Mouse (Mus musculus): ENCODE results near the gene Ccnl2. TPM values are rescaled to one million over a fixed set of nuclear protein-coding genes. Genes with fewer than 3 reads are reported as not detected.
A peak's percentile ranks its signal among the peaks of the same experiment; 100 is the strongest.
"Not testable (repeated sequence)": the region's sequence is repeated elsewhere in the genome, so short reads cannot be mapped to it uniquely, and the experiment has no call there.

Gene Ccnl2
- polyA plus RNA-seq, 1 experiment from 2014 or later, result 181 TPM

DNA sequence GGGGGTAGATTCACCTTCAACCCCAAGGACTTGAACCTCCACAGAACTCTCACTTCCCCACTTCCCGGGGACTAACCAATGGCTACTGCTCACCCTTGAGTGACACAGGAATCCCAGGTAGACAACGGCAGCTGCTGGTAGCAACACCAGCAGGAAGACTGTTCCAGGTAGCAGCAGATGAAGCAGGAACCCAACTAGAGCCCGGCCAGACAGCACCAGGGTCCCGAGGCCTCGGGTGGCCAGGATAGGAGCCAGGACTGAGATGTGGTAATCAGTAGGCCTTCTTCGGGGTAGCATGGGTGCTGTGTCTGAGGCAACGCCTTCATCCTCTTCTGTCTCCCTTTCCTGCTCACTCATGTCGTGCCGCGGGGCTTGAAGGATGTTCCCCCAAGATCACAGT is 27.0 kb upstream of the Ccnl2 start:
- no peak overlapping the region for H3K4me2 ChIP-seq (ENCODE audit: low read depth, severe bottlenecking)
- no peak overlapping the region for H3K27ac ChIP-seq (replicated peaks; ENCODE audit: low read depth, low read length)
- DNase-seq (ENCODE audit: low spot score) (no peak), ATAC-seq (ENCODE audit: insufficient number of reproducible peaks, low FRiP score, low TSS enrichment, low read depth) (no peak)
- no peaks in the 10 kb centered on the region for H3K36me3 ChIP-seq (ENCODE audit: control insufficient read depth, insufficient read depth, low read length)
- H3K9me3 ChIP-seq (ENCODE audit: control insufficient read depth, low read length), result no peaks in the 10 kb centered on the region
- no peak overlapping the region for H3K4me3 ChIP-seq (ENCODE audit: low read depth, low read length)
- H3K9ac ChIP-seq (ENCODE audit: low read length), result no peak overlapping the region
- no peaks in the 10 kb centered on the region for H3K27me3 ChIP-seq (ENCODE audit: control insufficient read depth, insufficient read depth, low read length)
- 86% methylated on average over 10 of the region's 10 CpGs for WGBS
- H3K4me1 ChIP-seq (ENCODE audit: control insufficient read depth, insufficient read depth, low read length), result no peaks in the 10 kb centered on the region

DNA sequence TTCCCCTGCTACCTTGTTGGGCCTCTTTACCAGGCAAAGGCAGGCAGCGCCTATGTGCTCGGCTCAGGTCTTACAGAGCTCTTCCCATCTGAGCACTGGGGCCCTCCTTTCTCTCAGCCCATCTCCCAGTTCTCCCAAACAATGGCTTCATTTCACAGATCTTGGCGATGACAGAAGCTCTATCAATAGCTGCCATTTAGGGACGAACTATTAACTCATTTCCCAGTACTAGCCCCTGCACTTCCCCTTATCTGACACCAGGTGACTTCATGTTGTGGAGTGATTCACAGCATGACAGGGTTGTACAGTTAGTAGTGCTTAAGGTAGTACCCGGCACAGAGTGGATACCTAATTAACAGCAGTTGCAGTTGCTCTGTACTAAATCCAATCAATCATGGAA is 26.5 kb upstream of the Ccnl2 start, which contains the start of gene Tmem88b:
Tmem88b (minus strand) TSS at position 56 of the 400 bp plus-strand sequence.
- 75% methylated on average over 5 of the region's 5 CpGs for WGBS
- Histone ChIP-seq H3K27ac (replicated peaks; ENCODE audit: low read depth, low read length) (no peak within 1 kb of the TSS), H3K36me3 (ENCODE audit: control insufficient read depth, insufficient read depth, low read length) (no peaks in the 10 kb centered on the region), H3K9me3 (ENCODE audit: control insufficient read depth, low read length) (no peaks in the 10 kb centered on the region), H3K9ac (ENCODE audit: low read length) (no peak within 1 kb of the TSS; the same call in 1 of the 2 replicates), H3K4me2 (ENCODE audit: low read depth, severe bottlenecking) (no peak within 1 kb of the TSS; the same call in 1 of the 2 replicates), H3K27me3 (ENCODE audit: control insufficient read depth, insufficient read depth, low read length) (no peaks in the 10 kb centered on the region), H3K4me1 (ENCODE audit: control insufficient read depth, insufficient read depth, low read length) (no peaks in the 10 kb centered on the region), H3K4me3 (ENCODE audit: low read depth, low read length) (peak within 1 kb of the TSS; percentile 57)
- DNase-seq (ENCODE audit: low spot score), result no peak
- ATAC-seq (ENCODE audit: insufficient number of reproducible peaks, low FRiP score, low TSS enrichment, low read depth), result no peak

- ATAC-seq (ENCODE audit: insufficient number of reproducible peaks, low FRiP score, low TSS enrichment, low read depth), result no peak
- WGBS, result 87% methylated on average over 3 of the region's 3 CpGs
These were observed 24.0 kb upstream of the Ccnl2 start for GRCm38 (mm10) chr4:155788300-155788699.

DNA sequence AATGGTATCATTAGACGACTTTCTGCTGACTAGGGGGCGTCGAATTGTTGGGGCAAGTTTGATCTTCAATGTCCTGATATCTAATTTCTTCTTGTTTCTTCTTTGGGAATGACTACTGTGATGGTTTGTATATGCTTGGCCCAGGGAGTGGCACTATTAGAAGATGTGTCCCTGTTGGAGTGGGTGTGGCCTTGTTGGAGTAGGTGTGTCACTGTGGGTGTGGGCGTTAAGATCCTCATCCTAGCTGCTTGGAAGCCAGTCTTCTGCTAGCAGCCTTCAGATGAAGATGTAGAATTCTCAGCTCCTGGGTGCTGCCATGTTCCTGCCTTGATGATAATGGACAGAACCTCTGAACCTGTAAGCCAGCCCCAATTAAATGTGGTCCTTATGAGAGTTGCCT is 23.5 kb upstream of the Ccnl2 start:
- H3K9ac ChIP-seq (ENCODE audit: low read length); ATAC-seq (ENCODE audit: insufficient number of reproducible peaks, low FRiP score, low TSS enrichment, low read depth): not testable (repeated sequence)
- 75% methylated on average over 4 of the region's 4 CpGs for WGBS

More at GRCm38 (mm10) chr4:155788300-155788699, 24.0 kb upstream of the Ccnl2 start:
- no peaks in the 10 kb centered on the region for H3K4me1 ChIP-seq (ENCODE audit: control insufficient read depth, insufficient read depth, low read length)
- no peaks in the 10 kb centered on the region for H3K27me3 ChIP-seq (ENCODE audit: control insufficient read depth, insufficient read depth, low read length)
- H3K9ac ChIP-seq (ENCODE audit: low read length), result no peak overlapping the region
- no peak overlapping the region for H3K4me2 ChIP-seq (ENCODE audit: low read depth, severe bottlenecking)
- DNase-seq (ENCODE audit: low spot score), result no peak
- no peak overlapping the region for H3K27ac ChIP-seq (replicated peaks; ENCODE audit: low read depth, low read length)
- no peaks in the 10 kb centered on the region for H3K9me3 ChIP-seq (ENCODE audit: control insufficient read depth, low read length)
- no peaks in the 10 kb centered on the region for H3K36me3 ChIP-seq (ENCODE audit: control insufficient read depth, insufficient read depth, low read length)
- H3K4me3 ChIP-seq (ENCODE audit: low read depth, low read length), result no peak overlapping the region

GRCm38 (mm10) chr4:155790021-155790489 is 22.2 kb upstream of the Ccnl2 start, which contains the start of gene Ankrd65:
Gene Ankrd65 (plus strand): TSS chr4:155790439.
- no peak within 1 kb of the TSS for H3K27ac ChIP-seq (replicated peaks; ENCODE audit: low read depth, low read length)
- H3K9me3 ChIP-seq (ENCODE audit: control insufficient read depth, low read length), result no peaks in the 10 kb centered on the region
- no peak within 1 kb of the TSS; the same call in 1 of the 2 replicates for H3K9ac ChIP-seq (ENCODE audit: low read length)
- DNase-seq (ENCODE audit: low spot score) (no peak), ATAC-seq (ENCODE audit: insufficient number of reproducible peaks, low FRiP score, low TSS enrichment, low read depth) (no peak)
- no peak within 1 kb of the TSS for H3K4me2 ChIP-seq (ENCODE audit: low read depth, severe bottlenecking)
- H3K27me3 ChIP-seq (ENCODE audit: control insufficient read depth, insufficient read depth, low read length), result no peaks in the 10 kb centered on the region
- no peaks in the 10 kb centered on the region for H3K4me1 ChIP-seq (ENCODE audit: control insufficient read depth, insufficient read depth, low read length)
- 87% methylated on average over 3 of the region's 3 CpGs for whole genome bisulfite sequencing
- no peak within 1 kb of the TSS for H3K4me3 ChIP-seq (ENCODE audit: low read depth, low read length)
- H3K36me3 ChIP-seq (ENCODE audit: control insufficient read depth, insufficient read depth, low read length), result no peaks in the 10 kb centered on the region

More for the DNA sequence above, 23.5 kb upstream of the Ccnl2 start:
- not testable (repeated sequence) for H3K4me3 ChIP-seq (ENCODE audit: low read depth, low read length); H3K27me3 ChIP-seq (ENCODE audit: control insufficient read depth, insufficient read depth, low read length); H3K4me1 ChIP-seq (ENCODE audit: control insufficient read depth, insufficient read depth, low read length); DNase-seq (ENCODE audit: low spot score); H3K27ac ChIP-seq (replicated peaks; ENCODE audit: low read depth, low read length); H3K36me3 ChIP-seq (ENCODE audit: control insufficient read depth, insufficient read depth, low read length); H3K9me3 ChIP-seq (ENCODE audit: control insufficient read depth, low read length); H3K4me2 ChIP-seq (ENCODE audit: low read depth, severe bottlenecking)

GRCm38 (mm10) chr4:155790650-155791161 is 21.6 kb upstream of the Ccnl2 start:
- no peak overlapping the region for H3K27ac ChIP-seq (replicated peaks; ENCODE audit: low read depth, low read length)
- ATAC-seq (ENCODE audit: insufficient number of reproducible peaks, low FRiP score, low TSS enrichment, low read depth), result no peak
- H3K36me3 ChIP-seq (ENCODE audit: control insufficient read depth, insufficient read depth, low read length), result no peaks in the 10 kb centered on the region
- no peaks in the 10 kb centered on the region for H3K9me3 ChIP-seq (ENCODE audit: control insufficient read depth, low read length)
- H3K4me3 ChIP-seq (ENCODE audit: low read depth, low read length), result no peak overlapping the region
- no peaks in the 10 kb centered on the region for H3K4me1 ChIP-seq (ENCODE audit: control insufficient read depth, insufficient read depth, low read length)
- no peak overlapping the region; the same call in 1 of the 2 replicates for H3K9ac ChIP-seq (ENCODE audit: low read length)
- no peaks in the 10 kb centered on the region for H3K27me3 ChIP-seq (ENCODE audit: control insufficient read depth, insufficient read depth, low read length)
- H3K4me2 ChIP-seq (ENCODE audit: low read depth, severe bottlenecking), result no peak overlapping the region
- no peak for DNase-seq (ENCODE audit: low spot score)
- 61% methylated on average over 3 of the region's 3 CpGs for WGBS

GRCm38 (mm10) chr4:155791240-155791933 is 20.9 kb upstream of the Ccnl2 start:
- ATAC-seq (ENCODE audit: insufficient number of reproducible peaks, low FRiP score, low TSS enrichment, low read depth) (no peak), DNase-seq (ENCODE audit: low spot score) (no peak)
- no peaks in the 10 kb centered on the region for H3K36me3 ChIP-seq (ENCODE audit: control insufficient read depth, insufficient read depth, low read length)
- no peaks in the 10 kb centered on the region for H3K27me3 ChIP-seq (ENCODE audit: control insufficient read depth, insufficient read depth, low read length)
- no peaks in the 10 kb centered on the region for H3K4me1 ChIP-seq (ENCODE audit: control insufficient read depth, insufficient read depth, low read length)
- H3K4me2 ChIP-seq (ENCODE audit: low read depth, severe bottlenecking), result no peak overlapping the region
- no peak overlapping the region for H3K9ac ChIP-seq (ENCODE audit: low read length)
- no peaks in the 10 kb centered on the region for H3K9me3 ChIP-seq (ENCODE audit: control insufficient read depth, low read length)
- H3K27ac ChIP-seq (replicated peaks; ENCODE audit: low read depth, low read length), result no peak overlapping the region
- no peak overlapping the region for H3K4me3 ChIP-seq (ENCODE audit: low read depth, low read length)
- 77% methylated on average over 24 of the region's 24 CpGs for WGBS

DNA sequence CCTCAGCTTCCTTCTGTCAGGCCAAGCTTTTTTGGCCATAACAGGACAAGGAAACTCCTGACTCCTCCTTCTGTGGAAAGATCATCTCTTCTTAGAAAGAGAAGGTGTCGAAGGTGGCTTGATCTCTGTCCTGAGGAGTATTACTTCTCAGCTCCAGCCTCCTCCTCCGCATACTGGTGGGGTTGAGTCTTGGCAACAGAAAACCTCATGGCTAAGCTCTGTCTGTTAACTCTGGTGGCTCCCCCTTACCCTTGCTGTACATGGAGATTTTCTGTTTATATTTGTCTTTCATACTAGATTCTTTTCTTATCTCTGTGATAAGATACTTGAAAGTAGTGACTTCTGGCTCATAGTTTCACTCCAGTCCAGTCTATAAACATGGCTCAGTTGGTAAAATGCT is 18.6 kb upstream of the Ccnl2 start:
- DNase-seq (ENCODE audit: low spot score) (no peak), ATAC-seq (ENCODE audit: insufficient number of reproducible peaks, low FRiP score, low TSS enrichment, low read depth) (no peak)
- H3K36me3 ChIP-seq (ENCODE audit: control insufficient read depth, insufficient read depth, low read length), result no peaks in the 10 kb centered on the region
- no peak overlapping the region for H3K27ac ChIP-seq (replicated peaks; ENCODE audit: low read depth, low read length)
- H3K4me2 ChIP-seq (ENCODE audit: low read depth, severe bottlenecking), result no peak overlapping the region
- no peak overlapping the region for H3K9ac ChIP-seq (ENCODE audit: low read length)
- H3K4me1 ChIP-seq (ENCODE audit: control insufficient read depth, insufficient read depth, low read length), result no peaks in the 10 kb centered on the region
- 79% methylated on average over 2 of the region's 2 CpGs for WGBS
- H3K27me3 ChIP-seq (ENCODE audit: control insufficient read depth, insufficient read depth, low read length), result no peaks in the 10 kb centered on the region
- H3K9me3 ChIP-seq (ENCODE audit: control insufficient read depth, low read length), result no peaks in the 10 kb centered on the region
- H3K4me3 ChIP-seq (ENCODE audit: low read depth, low read length), result no peak overlapping the region

Measured in limb, embryonic 11.5 days (tissue).